Mouse (Mus musculus): ENCODE data around the gene Bcl2. TPM values are rescaled to one million over a fixed set of nuclear protein-coding genes. Genes with fewer than 3 reads are reported as not detected.
"Not testable (repeated sequence)": the region's sequence is repeated elsewhere in the genome, so short reads cannot be mapped to it uniquely, and the experiment has no call there.

Gene Bcl2
- total and polyA plus RNA-seq, 3 experiments = 1.3 to 5.0 (median 3.5) TPM

DNA sequence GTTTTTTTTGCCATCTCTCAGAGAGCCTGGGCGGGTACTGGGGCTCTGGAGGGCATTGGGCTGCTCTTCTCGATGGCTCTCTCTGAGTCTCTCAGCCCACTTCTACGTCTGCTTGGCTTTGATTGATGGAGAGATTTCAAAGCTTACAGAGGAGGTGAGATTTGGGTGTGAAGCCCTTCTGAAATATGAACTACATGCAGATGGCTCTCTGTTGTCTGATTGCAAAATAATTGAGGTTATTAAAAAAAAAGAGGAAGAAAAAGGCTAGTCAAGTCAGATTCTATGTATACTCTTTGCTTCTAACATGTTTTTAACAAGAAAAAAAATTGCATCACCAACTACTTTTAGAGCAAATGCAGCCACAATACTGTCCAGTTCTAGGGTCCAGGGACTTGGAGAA is 173.9 kb downstream of the Bcl2 start:
- Histone ChIP-seq H3K36me3 (ENCODE audit: control insufficient read depth, insufficient read depth, low read length) (no peaks in the 10 kb centered on the region), H3K4me3 (no peak overlapping the region), H3K4me1 (ENCODE audit: control insufficient read depth, insufficient read depth, low read length) (no peaks in the 10 kb centered on the region; the same call in 1 of the 2 replicates), H3K9ac (ENCODE audit: low read depth, low read length) (no peak overlapping the region), H3K27ac (no peak overlapping the region), H3K79me2 (replicated peaks; ENCODE audit: control insufficient read depth, insufficient read depth, low read length) (no peaks in the 10 kb centered on the region), H3K27me3 (ENCODE audit: control insufficient read depth, insufficient read depth, low read length) (no peaks in the 10 kb centered on the region)
- TF ChIP-seq EP300 (IDR thresholded peaks at IDR 0.05; ENCODE audit: insufficient read depth, low read depth, low read length) (no peak), POLR2A (IDR thresholded peaks at IDR 0.05; ENCODE audit: insufficient read depth, low read depth, low read length) (no peak), CTCF (IDR thresholded peaks at IDR 0.05) (no peak)
- WGBS = 88% methylated on average over 3 of the region's 3 CpGs
- intact Hi-C loops (cut with DNase I) = loop anchor here (5.0 to 10.0 kb wide), 2 partner anchors 197 to 275 kb away; no protein-coding TSS in a partner anchor
- no peak for DNase-seq

DNA sequence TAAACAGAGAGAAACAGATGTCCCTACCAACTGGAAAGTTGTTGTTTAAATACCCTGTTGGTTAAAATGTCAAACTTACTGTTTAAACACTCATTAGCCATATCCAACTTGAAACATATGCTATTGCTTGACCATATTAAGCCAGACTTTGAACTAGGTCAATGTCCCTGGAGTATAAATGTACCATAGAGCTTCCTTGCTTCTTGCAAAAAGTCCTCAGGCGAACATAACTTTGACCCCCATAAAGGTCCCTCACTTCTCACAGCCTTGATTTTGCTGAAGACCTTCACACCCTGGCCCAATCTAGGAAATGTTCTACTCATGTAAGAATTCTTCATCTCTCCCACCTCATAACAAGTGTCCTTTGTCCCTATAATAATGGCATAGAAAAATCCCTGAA is 175.0 kb downstream of the Bcl2 start:
- Histone ChIP-seq H3K27ac (no peak overlapping the region), H3K4me1 (ENCODE audit: control insufficient read depth, insufficient read depth, low read length) (no peaks in the 10 kb centered on the region), H3K9ac (ENCODE audit: low read depth, low read length) (no peak overlapping the region), H3K36me3 (ENCODE audit: control insufficient read depth, insufficient read depth, low read length) (no peaks in the 10 kb centered on the region), H3K4me3 (no peak overlapping the region), H3K79me2 (replicated peaks; ENCODE audit: control insufficient read depth, insufficient read depth, low read length) (no peaks in the 10 kb centered on the region), H3K27me3 (ENCODE audit: control insufficient read depth, insufficient read depth, low read length) (no peaks in the 10 kb centered on the region)
- no peak for DNase-seq
- intact Hi-C loops (cut with DNase I) = no loop called here
- 100% methylated on average over 1 of the region's 1 CpGs for WGBS
- TF ChIP-seq CTCF (IDR thresholded peaks at IDR 0.05) = no peak
- TF ChIP-seq EP300 (IDR thresholded peaks at IDR 0.05; ENCODE audit: insufficient read depth, low read depth, low read length) = no peak
- TF ChIP-seq POLR2A (IDR thresholded peaks at IDR 0.05; ENCODE audit: insufficient read depth, low read depth, low read length) = no peak

DNA sequence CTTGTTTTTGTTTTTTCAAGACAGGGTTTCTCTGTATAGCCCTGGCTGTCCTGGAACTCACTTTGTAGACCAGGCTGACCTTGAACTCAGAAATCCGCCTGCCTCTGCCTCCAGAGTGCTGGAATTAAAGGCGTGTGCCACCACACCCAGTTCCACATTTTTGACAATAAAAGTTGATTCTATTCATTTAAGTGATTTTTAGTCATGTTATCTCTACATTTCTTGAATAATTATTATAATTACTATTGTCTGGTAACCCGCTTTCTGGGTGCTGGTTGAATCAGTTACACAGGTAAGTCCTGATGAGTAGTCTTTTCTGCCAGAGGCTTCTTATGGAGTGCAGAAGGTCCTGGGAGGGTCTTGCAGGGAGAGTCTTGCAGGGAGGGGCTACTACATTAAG is 179.2 kb downstream of the Bcl2 start:
- H3K4me1 ChIP-seq (ENCODE audit: control insufficient read depth, insufficient read depth, low read length); H3K27ac ChIP-seq; H3K36me3 ChIP-seq (ENCODE audit: control insufficient read depth, insufficient read depth, low read length); DNase-seq; H3K4me3 ChIP-seq; H3K9ac ChIP-seq (ENCODE audit: low read depth, low read length); H3K27me3 ChIP-seq (ENCODE audit: control insufficient read depth, insufficient read depth, low read length); H3K79me2 ChIP-seq (replicated peaks; ENCODE audit: control insufficient read depth, insufficient read depth, low read length); intact Hi-C loops (cut with DNase I): not testable (repeated sequence)
- WGBS = 90% methylated on average over 3 of the region's 3 CpGs

DNA sequence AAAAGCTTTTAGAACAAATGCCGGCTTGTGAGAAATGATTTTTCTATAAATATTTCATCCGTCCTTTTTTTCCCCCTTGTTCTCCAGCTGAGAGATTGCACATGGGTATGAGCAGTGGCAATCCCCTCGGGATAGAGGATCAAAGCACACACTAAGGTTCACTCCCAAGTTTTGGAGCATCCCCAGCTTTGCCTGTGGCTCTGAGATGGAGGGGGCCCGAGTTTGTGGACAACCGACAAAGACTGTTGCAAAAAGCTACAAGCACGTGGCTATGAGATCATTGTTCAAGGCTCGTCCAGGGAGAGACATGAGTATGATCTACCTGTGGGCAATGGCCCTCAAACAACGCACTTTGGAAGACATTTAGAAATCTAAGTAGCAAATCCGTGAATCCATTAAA is 184.5 kb downstream of the Bcl2 start:
- Histone ChIP-seq H3K79me2 (replicated peaks; ENCODE audit: control insufficient read depth, insufficient read depth, low read length) (no peaks in the 10 kb centered on the region), H3K27ac (no peak overlapping the region), H3K9ac (ENCODE audit: low read depth, low read length) (no peak overlapping the region), H3K4me3 (no peak overlapping the region), H3K36me3 (ENCODE audit: control insufficient read depth, insufficient read depth, low read length) (peaks cover 3% of the 10 kb centered on the region), H3K4me1 (ENCODE audit: control insufficient read depth, insufficient read depth, low read length) (peaks cover 9% of the 10 kb centered on the region), H3K27me3 (ENCODE audit: control insufficient read depth, insufficient read depth, low read length) (no peaks in the 10 kb centered on the region)
- 83% methylated on average over 9 of the region's 9 CpGs for WGBS
- DNase-seq = no peak
- intact Hi-C loops (cut with DNase I) = no loop called here
- TF ChIP-seq POLR2A (IDR thresholded peaks at IDR 0.05; ENCODE audit: insufficient read depth, low read depth, low read length) = no peak
- TF ChIP-seq CTCF (IDR thresholded peaks at IDR 0.05) = no peak
- no peak for TF ChIP-seq EP300 (IDR thresholded peaks at IDR 0.05; ENCODE audit: insufficient read depth, low read depth, low read length)

DNA sequence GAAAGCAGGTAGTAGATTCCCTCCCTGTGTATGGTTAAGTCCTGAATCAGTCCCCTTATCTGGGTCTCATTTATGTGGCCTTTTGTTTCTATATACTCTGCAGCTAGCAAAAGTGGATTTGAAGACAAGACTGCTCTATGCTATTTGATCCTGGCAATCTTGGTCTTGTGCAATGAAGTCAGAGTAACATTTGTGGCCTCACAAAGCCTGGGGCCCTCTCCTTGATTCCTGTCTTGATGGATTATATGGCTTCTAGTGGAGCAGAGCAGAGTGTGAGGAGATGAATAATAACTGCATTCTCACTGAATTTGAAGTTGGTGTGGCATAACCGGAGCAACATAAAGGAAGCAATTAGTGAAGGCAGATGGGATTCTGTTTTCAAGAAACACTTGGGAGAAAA is 186.5 kb downstream of the Bcl2 start:
- no peak overlapping the region for H3K4me3 ChIP-seq
- no peaks in the 10 kb centered on the region for H3K27me3 ChIP-seq (ENCODE audit: control insufficient read depth, insufficient read depth, low read length)
- H3K27ac ChIP-seq = no peak overlapping the region
- peaks cover 3% of the 10 kb centered on the region for H3K36me3 ChIP-seq (ENCODE audit: control insufficient read depth, insufficient read depth, low read length)
- H3K9ac ChIP-seq (ENCODE audit: low read depth, low read length) = no peak overlapping the region
- intact Hi-C loops (cut with DNase I) = no loop called here
- peaks cover 10% of the 10 kb centered on the region for H3K4me1 ChIP-seq (ENCODE audit: control insufficient read depth, insufficient read depth, low read length)
- no peak for DNase-seq
- no peaks in the 10 kb centered on the region for H3K79me2 ChIP-seq (replicated peaks; ENCODE audit: control insufficient read depth, insufficient read depth, low read length)
- TF ChIP-seq CTCF (IDR thresholded peaks at IDR 0.05) = no peak
- WGBS = 91% methylated on average over 1 of the region's 1 CpGs

DNA sequence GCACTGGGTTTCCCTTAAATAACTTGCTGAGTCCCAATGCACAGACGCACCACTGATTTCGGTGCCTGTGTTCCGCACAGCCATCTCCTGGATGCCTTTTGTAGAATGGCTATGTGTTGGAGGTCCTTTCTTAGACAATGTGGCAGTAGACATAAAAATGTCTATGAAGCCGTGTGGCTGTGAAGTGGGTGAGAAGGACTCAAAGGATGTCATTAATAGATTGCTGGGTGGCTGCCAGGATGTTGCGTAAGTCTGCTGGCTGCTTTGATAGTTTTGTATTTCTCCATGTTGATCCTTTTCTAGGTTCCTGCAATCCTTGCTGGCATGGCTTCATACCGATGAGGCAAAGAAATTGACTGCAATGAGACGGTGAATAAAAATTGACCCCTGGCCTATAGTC is 187.3 kb downstream of the Bcl2 start:
- Histone ChIP-seq H3K36me3 (ENCODE audit: control insufficient read depth, insufficient read depth, low read length) (peaks cover 3% of the 10 kb centered on the region), H3K27ac (no peak overlapping the region), H3K27me3 (ENCODE audit: control insufficient read depth, insufficient read depth, low read length) (no peaks in the 10 kb centered on the region), H3K9ac (ENCODE audit: low read depth, low read length) (no peak overlapping the region), H3K4me3 (no peak overlapping the region), H3K79me2 (replicated peaks; ENCODE audit: control insufficient read depth, insufficient read depth, low read length) (no peaks in the 10 kb centered on the region), H3K4me1 (ENCODE audit: control insufficient read depth, insufficient read depth, low read length) (peaks cover 10% of the 10 kb centered on the region)
- WGBS = 32% methylated on average over 7 of the region's 7 CpGs
- intact Hi-C loops (cut with DNase I) = no loop called here
- TF ChIP-seq CTCF (IDR thresholded peaks at IDR 0.05) (no peak), EP300 (IDR thresholded peaks at IDR 0.05; ENCODE audit: insufficient read depth, low read depth, low read length) (0 out of 2 replicates have a peak, but pooled peaks have one; percentile 15), POLR2A (IDR thresholded peaks at IDR 0.05; ENCODE audit: insufficient read depth, low read depth, low read length) (no peak)
- peak; percentile 81 to 82 for DNase-seq

Measured in heart, adult 2 months (tissue).